Mouse (Mus musculus) c-Kit-positive CD71-positive TER-119-negative erythroid progenitor cells, embryonic 14.5 days (primary cell): ENCODE measurements around the gene Vldlr.

Experiments
- DNase-seq: peaks from one replicate; pipeline ENCODE4 v3.0.0-alpha.2; 2013; ENCODE audit warnings: low read depth

Gene Vldlr

DNA sequence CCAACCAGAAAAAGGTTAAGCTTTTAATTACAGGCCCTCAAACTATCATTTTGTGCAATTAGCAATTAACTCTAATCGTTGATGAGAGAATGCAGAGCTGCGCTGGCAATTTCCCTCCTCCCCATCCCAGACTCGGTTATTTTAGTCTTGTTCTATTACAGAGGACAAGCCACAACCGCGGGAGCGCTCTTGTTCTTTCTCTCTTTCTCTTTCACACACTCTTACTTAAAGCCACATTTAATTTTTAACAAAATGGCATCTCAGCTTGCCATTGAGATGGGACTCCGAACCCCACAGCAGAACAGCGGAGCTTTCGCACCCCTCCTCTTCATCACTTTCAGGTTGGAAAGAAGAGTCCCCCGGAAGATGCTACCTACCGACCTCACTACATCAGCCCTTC lies at the start of gene Vldlr:
Vldlr (plus strand) TSS at position 167 of the 400 bp plus-strand sequence.
- DNase-seq, result no peak

DNA sequence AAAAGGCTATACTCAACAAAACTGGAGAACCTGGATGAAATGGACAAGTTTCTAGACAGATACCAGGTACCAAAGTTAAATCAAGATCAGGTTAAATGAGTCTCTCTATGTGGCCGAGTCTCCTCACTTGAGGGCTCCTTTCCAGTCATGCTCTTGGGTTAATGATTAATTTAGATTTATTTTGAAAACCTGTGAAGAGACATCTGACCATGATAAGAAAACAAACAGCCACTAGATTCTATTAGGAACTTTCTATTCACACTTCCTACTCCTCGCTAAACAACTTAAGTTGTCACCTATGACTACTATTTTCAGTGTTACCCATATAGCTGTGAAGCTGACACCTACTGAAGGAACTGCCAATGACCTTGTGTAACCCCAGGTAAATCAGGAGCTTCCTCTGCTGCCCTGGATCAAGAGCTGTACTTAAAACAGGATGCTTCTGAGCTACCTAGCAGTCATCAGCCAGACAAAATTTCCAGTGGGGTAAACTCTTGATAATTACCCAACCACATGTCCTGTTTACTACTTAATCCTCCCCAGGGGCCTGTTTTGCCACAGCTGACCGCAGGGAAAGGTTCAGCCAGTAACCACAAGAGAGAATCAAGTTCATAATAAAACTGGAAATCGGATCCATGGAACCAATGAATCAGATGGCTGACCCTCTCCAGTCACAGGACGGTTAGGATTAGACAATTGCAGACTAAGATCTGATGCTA lies 48.5 kb upstream of the Vldlr start:
- DNase-seq, result no peak

DNA sequence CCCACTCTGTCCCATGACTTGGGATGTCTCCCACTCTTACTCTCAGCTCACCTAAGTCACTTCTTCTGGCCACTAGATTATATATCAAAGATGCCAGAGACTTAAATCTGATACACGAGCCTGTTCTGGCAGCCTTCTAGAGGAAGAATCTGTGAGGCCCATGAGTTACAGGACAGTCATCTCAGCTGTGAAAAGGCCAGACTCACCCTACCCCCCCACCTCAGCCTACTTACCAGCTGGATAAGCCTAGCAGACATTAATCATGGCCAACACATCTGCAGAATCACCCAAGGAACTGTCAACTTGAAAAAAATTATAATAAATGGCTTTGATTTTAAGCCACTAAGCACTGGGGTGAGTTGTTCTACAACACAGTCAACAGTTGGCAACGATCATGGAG lies 42.4 kb upstream of the Vldlr start:
- no peak for DNase-seq

DNA sequence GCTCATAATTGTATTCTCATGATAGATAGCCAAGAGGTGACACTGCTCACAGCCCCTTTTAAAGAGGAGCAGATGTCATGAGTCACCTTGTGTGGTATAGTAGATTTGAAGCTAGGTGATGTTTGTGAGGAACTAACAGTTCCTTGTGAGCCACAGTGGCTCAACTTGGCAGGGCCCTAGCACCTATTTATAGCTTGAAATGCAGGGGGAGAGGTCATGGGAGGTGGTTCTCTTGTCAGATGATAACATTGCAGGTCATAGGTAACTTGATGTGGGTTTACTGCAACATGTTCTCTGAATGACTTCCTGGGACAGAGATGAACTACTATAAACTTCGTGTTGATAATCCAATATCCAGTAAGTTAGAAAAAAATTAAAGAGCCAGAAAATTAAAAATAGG lies 40.7 kb upstream of the Vldlr start:
- no peak for DNase-seq

DNA sequence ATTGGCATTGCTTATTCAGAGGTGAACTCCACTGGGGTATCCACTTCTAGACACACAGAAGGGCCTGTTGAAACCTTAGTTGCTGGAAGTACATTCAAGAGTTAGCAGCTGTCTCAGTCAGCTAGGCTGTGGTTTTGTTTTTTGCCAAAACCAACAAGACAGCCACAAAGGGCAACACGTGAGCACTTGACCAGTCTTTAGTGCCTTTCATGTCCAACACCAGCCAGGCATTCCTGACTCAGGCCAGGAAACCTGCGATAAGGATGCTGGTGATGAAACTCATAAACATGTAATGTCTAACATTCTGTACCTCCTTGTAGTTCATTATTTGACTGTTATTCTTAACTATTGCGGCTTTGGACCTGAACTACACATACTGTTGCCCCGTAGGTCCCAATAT lies 39.7 kb upstream of the Vldlr start:
- DNase-seq, result no peak

DNA sequence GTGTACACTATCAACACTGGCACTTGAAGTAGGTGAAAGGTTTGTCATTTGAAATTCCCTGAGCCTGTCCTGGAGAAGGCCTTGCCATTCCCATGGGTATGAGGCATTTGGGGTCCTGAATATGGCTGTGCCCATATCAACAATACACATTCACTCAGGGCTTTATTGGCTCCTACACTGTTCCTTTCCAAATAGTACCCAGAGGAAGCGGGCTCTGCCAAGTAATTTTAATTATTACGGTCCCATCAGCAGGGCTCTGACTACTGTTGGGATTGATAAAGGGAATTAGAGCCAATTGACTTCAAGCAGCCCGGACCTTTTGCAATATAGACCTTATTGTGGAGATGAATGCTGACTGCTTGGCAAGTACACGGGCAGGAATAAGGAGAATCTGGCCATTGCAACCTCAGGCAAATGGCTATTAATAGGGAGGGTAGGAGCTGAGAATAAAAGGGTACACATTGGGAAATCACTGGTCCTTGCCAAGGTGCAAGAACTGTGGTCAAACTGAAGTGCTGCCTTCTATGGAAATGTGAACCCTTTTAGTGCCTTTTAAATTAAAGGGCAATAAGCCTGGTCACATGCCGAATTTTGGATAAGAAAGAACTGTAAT lies 38.0 kb upstream of the Vldlr start:
- DNase-seq, result no peak

DNA sequence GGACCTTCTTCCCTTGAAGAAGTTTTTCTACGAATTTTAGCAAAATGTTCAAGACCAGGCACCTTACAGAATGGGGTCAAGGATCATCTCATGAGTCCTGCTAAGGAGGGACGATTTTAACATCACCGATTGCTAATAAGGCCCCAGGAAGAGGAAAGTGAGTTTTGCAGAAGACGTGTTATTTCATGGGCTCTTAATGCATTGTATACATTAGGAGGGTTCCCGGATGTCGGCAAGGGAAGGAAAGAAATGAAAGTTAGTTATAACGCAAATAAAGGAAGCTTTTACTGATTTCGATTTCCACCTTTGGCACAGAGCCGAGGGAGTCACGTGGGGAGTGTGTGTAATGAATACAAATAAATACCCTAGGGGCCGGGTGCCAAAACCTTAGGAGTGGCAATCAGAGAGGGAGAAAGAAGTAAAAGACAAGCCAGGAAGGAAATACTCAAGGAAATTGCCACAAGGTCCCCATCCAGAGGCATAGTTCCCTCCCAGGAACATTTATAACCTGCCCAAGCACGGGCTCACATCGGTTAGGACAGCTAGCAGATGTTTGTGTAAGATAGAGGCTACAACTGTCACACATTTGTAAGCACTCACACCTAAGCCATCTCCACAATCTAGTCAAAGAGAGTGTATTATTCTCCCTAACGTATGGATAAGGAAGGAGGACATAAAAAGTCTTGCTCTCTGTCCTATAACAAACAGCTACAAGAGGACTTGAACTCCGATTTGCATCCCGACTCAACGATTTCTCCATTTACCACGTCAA lies 35.7 kb upstream of the Vldlr start:
- DNase-seq, result no peak

DNA sequence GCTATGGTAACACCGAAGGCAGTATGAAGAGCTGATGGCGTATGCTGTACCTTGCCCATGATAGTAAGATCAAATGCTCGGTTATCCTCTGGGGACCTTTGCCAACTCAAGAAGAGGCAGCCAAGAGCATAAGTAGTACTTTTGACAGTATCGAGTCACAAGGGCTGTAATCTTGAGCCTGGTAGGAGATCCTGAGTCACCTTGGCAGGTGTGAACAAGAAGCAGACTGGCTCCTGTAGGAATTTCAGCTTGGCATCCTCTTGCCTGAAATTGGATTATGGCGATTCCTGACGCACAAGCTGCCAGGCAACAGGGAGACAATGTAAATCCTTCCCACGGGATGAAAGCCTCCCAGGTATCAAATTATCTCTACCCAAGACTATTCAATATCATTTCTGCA lies 32.8 kb upstream of the Vldlr start:
- no peak for DNase-seq

DNA sequence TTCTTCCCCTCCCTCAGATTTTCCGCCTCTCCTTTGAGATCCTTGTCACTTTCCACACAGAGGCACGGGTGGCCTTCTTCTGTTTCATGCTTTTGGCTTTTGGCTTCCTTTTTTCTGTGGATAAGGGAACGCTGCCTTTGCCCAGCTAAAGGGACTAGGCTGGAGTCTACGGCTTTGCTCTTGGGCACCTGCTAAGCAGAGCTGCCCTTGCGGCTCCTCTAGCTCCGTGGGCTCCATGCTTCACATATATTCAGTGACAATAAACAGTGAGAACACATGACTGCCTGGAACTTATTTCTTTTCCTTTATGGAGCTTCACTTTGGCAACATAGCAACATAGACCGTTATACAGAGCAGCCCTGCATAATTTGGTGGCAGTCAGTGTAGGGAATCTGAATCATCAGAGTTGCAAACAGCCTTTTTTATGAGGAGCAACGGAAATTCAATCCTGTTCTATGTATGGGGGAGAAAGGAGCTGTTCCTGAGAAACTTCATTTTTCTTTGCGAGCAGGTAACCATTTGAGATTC lies 12.5 kb upstream of the Vldlr start:
- DNase-seq, result no peak

DNA sequence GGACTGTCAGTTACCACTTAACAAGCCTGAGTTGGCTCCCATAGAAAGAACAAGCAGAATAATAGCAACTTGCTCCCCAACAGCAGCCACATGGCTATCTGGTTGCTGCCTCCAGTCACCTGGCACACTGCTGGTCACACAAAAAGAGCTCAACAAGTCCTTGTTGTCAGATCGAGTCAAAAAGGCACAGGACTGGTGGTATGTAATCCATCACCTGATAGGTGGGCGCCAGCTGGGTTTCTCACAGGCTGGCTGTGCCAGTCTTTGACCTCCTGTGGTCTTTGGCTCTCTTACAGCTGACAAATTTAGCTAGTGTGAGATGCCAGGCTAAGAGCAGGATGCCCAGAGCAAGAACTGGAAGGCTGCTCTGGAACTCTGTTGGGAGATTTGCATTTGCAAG lies 5.3 kb upstream of the Vldlr start:
- DNase-seq, result no peak

DNA sequence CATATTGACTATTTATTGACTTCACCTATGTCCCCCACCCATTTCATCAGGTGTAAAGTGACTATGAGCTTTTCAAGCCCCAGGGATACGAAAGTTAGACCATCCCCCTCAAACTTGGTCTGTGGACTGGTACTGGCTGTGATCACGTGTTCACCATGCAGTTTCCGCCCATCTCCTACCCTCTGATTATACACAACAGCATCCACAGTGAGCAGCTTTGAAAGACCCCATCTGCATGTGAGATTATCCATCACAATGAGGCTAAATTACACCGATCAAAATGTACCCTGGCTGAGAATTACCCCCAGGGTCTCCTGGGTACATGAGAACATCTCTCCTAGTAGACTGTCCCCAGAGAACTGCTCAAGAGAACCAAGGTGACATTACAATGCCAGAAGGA lies 688 bp upstream of the Vldlr start:
- no peak for DNase-seq

DNA sequence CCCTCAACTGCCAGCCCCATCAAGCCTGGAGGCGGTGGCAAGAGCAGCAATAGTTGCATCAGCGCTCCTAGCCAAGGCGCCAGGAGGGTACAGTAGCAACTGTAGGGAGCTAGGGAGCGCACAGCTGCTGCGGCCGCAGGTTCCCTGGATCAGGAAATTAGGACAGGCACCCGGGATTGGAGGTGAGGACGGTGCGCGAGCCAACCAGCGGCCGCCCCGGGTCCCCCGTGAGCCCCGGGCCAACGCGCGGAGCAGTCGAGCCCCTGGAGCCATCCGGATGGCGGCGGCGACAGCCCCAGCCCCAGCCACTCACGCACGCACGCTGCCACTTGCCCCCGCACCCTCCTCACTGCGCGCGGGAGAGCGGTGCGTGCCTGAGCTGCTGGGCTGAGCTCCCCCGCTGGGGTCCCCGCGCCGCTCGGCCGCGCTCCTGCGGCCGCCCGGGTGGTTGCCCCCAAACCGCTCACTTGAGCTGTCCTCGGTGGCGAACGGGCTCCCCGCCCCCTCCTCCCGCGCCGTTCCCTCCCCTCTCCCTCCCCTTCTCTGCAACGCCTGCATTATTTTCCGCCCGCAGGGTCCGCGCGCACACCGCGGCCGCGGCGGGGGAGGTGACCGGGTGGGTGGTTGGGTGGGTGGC lies 601 bp downstream of the Vldlr start:
- DNase-seq, result no peak

DNA sequence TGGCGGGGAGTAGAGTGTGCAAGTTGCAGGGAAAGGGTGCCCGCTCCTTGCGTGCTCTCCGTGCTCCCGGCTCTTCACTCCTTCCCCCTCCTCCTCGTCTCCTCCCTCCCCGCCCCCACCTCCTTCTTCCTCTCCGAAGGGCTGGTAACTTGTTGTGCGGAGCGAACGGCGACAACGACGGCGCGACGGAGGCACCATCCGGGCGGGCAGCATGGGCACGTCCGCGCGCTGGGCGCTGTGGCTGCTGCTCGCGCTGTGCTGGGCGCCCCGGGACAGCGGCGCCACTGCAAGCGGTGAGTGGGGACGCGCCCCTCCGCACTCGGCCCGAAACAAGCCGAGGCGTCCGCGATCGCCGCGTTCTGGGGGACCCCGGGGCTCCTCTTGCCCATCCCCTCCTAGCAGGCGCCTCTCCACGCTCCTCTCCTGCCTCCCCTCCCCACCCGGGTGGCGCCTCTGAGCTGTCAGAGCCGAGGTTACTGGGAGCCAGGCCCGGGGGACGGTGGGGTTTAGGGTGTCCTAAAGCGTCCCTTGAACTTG lies 1.2 kb downstream of the Vldlr start:
- DNase-seq, result no peak

DNA sequence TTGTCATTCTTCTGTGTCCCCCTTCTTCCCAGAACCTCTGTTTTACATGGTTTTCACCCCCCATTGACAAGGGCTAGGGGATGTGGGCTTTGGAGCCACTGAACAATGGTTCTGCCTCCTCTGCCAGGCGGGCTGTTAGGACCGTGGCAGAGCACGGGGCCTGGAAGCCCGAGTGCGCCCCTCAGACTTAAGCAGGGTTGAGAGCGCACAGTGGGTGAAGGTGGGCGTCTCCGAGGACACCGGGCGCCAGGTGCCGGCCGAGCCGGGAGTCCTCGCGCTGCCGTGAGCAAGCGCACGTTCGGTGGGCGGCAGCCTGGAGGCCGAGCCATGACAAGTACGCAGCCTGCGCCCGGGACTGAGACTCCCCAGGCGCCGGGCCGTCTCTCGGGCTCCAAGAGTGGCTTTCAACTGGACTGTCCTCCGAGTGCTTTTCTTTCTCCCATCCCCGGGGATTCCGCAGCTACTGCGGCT lies 1.7 kb downstream of the Vldlr start:
- DNase-seq, result no peak

DNA sequence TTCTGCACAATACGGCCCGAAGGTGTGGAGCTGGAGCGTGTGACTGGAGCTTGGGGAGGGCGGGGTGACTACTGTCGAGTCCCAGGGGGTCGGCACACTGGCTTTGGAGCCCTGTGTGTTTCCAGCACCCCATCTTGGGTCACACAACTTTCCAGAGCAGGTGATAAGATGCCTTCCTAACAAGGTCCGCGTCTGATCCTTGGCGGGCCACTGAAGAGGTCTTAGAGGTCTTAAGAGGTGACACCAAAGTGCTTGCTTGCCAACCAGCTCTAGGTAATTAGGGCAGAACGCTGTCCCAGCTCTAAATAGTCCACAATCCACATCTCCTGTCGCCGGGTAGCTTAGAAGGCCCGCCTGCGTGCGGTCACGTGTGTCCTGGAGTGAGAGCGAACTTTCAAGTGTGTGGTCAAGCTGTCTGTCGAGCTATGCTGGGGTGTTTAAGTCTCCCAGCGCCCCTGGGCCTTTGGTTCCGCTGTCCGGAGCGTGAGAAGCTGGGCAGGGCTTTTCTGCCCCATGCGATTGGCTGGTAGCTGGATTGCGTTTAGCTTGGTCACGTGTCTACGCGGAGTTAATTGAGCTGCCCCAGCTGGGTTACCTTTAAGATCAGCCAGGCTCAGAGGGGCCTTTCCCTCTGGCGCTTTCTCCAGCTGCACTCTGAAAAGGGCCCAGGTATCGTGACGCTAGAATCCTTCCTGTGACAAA lies 2.4 kb downstream of the Vldlr start:
- DNase-seq, result no peak

DNA sequence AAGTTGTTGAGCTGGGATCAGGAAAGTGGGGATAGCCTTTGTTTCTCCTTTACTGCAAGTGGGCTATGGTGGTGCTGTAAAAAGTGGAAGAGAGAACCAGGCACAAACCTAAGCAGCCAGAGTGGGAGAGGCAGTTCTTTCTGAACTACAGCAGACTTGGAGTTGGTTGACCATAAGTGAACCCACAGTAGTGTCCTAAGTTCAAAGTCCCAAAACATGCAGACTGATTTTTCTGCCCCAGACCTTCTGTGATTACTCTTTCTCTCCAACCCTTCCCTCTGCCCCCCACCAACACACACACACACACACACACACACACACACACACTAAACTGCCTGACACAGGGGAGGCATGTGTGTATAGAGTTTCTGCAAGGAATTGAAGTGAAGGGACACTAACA lies 3.3 kb downstream of the Vldlr start:
- DNase-seq, result no peak

DNA sequence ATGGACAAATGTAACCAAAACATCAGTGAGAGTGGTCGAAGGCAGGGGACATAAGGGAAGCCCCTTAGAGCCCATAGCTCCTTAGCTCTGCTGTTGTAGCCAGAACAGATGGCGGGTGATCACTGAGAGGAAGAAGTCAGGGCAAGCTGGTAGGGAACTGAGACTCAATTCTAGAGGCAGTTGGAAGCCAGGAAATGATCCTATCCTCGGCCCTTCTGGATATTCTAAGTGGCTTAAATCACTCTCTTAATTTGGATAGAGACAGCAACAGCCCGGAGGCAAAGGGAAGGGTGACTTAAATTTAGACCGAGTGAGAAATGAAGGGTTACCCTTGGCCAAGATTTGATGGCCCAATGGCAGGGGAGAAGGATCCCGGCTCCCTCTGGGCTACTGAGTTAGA lies 6.8 kb downstream of the Vldlr start:
- no peak for DNase-seq

DNA sequence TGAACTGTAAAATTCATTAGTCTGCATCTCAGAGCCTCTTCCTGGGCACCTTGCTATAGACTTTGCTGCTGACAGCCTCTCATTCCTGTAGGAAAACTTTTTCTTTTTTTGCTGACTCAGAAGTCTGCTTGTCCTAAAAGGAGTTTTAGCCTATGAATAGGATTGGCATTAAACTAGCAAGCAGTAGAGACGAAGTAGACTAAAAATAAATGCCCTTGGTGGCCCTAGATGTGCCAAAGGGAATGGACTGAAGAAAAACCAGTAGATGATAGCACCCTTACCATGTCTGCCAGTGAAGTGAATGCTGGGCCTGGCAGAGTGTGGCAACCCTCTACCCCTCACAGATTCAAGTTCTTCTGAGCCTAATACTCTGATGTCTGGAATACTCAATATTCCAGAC lies 8.1 kb downstream of the Vldlr start:
- no peak for DNase-seq

DNA sequence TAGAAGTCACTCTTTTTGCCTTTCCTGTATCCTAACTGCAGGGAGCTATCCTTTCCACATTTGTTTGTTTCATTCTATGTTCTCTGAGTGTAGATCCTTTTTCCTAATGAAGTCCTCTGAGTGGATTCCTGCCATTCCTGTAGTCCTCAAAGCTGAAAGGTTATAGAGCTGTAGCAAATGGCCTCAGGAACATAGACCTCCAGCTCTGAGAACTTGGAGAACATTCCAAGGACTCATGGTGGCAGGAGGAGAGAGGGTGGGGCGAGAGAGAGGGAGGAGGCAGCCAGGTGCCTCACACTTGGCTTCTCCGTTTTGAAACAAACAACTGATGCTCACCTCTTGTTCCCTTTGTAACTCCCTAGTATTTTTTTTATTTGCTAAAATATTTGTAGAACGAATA lies 10.3 kb downstream of the Vldlr start:
- no peak for DNase-seq

DNA sequence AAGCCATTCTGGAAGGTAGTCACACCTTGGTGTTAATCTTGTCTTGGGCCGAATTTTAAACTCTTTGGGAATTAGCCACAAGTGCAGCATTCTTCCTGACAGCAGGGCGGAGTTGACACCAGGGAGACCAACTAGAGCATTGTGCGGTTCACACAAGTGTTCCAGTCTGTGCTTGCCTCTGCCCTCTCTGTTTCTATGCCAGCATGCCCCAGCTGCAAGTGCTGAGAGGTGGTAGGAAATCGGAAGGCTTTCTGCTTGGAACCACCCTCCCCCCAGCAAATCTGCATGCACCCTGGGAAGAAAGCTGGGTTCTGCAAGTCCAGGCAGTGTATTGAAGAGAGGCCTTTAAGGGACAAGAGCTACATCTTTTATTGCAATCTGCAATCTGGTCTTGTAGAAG lies 10.8 kb downstream of the Vldlr start:
- no peak for DNase-seq

DNA sequence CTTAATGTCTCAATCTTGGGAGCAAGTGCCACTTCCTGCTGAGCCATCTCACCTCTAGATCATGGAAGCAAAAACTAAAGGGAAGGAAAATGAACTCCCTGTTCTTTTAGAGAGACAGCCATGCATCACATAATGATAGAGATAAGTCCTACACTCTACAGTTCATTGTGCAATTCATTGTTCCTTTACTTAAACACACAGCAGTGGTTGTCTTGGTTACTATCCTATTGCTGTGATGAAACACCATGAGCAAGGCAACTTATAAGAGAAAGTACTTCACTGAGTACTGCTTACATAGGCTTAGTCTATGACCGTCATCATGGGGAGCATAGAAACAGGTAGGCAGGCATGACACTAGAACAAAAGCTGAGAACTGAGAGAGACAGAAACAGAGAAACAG lies 12.0 kb downstream of the Vldlr start:
- no peak for DNase-seq

DNA sequence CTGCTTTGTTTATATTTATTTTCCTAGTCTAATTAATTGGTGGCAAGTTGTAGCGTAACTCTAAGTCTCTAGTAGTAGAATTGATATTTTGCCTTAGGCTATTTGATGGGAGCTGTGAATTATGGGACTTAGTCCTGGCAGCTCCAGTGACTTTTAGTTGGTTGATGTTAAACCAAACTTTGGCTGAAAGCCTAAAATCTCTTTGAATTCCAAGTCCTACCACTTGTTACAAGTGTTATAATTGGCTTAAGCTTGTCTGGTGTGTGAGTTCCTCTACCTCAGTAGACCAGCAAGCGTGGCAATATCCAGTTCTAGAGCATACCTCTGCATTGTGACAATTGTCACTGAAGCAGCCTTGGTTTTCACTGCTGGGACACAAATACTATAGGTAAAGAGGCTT lies 17.1 kb downstream of the Vldlr start:
- no peak for DNase-seq
